Mouse (Mus musculus) adrenal gland, postnatal 10 days (tissue): ENCODE results near the gene Tmed2. TPM values are rescaled to one million over a fixed set of nuclear protein-coding genes. Genes with fewer than 3 reads are reported as not detected.
A peak's percentile ranks its signal among the peaks of the same experiment; 100 is the strongest.
"Not testable (repeated sequence)": the region's sequence is repeated elsewhere in the genome, so short reads cannot be mapped to it uniquely, and the experiment has no call there.

Experiments
- DNase-seq: peaks from one replicate; pipeline ENCODE4 v3.0.0; 2021; ENCODE audit warnings: mixed read lengths
- long read RNA-seq, 2 experiments: library from polyadenylated mRNA; stranded (forward); transcript quantifications; one replicate each; pipeline ENCODE4 v2.0.0; 2021
- total RNA-seq, 2 experiments: library from RNA; stranded (reverse); gene quantifications; 2 replicates each; pipeline ENCODE4 v1.2.3; 2021

Tmed2 gene
- 100 to 1,000 TPM; 212 to 221 TPM for total RNA-seq
- long read RNA-seq, experiment 1, transcript Tmed2-201 (4 exons, 2,074 nt), result major isoform, 343 of 387 reads
- long read RNA-seq, experiment 1, partial matches to known transcripts, result 7 of 387 reads
- long read RNA-seq, experiment 1, other reads (novel, unspliced or antisense), result 30 of 387 reads
- long read RNA-seq, experiment 2, transcript Tmed2-201 (4 exons, 2,074 nt), result major isoform, 265 of 282 reads
- long read RNA-seq, experiment 2, partial matches to known transcripts, result 9 of 282 reads
- long read RNA-seq, experiment 2, other reads (novel, unspliced or antisense), result 5 of 282 reads

DNA sequence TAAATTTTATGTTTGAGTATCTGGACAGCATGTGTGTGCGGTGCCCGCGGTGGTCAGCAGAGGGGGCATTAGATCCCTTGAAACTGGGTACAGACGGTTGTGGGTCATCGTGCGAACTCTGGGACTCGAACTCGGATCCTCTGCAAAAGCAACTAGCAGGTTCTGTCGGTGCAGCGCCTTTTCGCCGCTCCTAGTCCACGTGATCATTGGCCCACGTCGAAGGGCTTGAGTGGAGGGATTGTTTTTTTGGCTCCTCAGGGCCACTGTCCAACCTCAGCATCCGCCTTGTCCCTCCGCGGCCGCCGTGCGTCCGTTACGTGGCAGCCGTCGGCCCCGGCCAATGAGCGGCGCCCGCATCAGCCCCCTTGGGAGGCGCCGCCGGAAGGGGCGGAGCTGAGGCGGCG is at the start of gene Tmed2:
Gene Tmed2 (plus strand): TSS at position 313 of the 404 bp plus-strand sequence.
- peak; percentile 97 for DNase-seq

DNA sequence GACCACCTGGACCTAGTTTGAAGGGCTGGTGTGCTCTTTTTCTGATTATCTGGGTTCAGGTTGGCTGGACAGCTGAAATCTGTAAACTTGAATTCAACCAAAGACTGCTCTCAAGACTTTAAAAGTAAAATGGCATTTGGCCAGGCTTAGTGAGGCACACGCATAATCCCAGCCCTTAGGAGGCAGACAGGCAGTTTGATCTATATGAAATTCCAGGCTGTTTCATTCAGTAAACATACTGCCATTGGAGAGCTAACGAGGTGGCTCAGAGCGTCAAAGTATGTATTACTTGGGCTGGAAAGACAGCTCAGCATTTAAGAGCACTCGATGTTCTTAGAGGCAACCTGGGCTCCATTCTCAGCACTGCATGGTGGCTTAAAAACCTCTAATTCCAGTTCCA is 48.8 kb upstream of the Tmed2 start:
- no peak for DNase-seq

DNA sequence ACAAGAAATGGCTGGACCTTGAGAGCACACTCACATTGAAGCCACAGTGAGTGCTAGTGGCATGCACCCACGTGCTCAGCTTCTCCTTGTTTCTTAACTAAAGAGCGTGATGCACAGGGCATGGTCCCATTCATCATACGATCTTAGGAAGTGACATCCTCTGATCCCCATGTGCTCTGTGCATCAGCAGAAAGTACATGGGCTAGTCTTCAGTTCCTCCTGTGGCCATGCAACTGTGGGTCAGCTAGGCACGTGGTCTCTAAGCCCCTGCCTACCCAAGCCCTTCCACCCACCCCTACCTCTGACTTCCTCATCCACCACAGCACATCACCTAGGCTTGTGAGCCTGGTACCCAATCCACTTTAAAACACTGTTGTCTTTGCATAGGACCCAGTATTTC is 47.9 kb upstream of the Tmed2 start:
- DNase-seq, result no peak

DNA sequence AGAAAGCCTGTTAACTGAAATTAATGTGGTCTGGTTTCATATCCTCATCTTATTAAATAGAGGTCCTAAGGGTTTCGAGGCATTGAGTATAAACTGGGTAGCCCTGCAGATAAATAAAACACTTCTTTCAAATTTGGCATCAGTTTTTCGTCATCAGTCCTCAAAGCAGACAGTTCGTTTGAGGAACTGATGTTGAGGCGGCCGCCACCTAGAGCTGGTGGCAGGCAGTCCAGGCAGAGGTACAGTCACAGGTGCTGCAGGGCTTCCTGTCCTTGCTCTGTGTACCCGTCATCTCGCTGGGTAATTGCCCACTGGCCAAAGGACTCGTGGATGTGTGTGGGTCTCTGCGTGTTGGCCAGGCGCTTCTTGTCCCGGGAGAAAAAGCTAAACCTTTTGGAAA is 47.0 kb upstream of the Tmed2 start:
- DNase-seq, result no peak

DNA sequence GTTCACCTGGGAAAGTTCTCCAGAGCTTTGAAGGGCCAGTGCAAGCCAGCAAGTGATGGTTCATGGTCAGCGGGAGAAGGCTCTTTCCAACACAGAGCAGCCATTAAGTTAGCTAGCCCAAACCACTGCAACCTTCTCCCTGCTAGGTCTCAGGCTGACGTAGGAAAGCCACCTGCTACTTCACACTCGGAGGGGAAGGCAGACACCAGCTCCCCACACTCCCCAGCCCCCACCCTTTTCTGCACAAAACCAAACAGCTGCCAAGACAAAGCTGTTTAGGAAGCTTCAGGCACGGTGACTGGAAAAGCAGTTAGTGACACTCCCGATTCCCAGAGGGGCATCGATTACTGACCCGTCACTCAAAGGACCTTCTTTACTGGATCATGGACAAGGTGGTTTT is 44.9 kb upstream of the Tmed2 start:
- no peak for DNase-seq

DNA sequence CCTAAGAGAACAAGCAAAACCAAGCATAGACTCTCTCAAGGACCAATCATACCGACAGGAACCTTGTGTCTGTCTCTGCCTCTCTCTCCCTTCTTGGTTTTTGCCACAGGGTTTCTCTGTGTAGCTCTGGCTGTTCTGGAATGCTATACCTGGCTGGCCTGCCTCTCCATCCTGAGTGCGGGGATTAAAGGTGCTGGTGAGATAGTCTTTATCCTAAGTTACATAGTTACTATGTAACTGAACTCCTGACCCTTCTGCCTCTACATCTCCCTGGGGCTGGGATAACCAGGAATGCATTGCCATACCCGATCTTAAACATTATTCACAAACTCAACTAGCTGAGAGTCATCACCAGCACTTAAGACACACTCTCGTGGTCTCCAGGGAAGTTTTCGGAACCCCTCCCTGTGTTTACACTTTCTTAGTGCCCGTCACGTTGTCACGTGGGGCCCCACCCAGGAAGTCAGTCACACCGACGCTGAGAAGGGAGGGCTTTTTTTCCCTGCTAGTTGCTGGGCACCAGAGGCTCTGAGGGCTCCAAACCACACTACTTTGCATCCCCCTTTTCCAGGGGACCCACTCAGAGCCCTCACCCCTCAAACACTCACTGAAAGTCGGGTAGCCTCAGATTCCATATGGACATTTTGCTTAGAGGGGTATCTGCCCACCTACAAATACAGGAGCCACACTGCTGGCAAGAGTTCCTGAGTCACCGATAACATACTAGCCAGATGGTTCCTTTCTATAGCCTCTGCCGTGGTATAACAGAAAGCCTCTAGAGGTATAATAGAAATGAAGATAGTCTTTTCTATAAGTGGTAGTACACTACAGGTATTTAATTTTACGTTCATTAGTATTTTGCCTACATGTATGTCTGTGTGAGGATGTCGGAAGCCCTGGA is 43.6 kb upstream of the Tmed2 start:
- no peak for DNase-seq

DNA sequence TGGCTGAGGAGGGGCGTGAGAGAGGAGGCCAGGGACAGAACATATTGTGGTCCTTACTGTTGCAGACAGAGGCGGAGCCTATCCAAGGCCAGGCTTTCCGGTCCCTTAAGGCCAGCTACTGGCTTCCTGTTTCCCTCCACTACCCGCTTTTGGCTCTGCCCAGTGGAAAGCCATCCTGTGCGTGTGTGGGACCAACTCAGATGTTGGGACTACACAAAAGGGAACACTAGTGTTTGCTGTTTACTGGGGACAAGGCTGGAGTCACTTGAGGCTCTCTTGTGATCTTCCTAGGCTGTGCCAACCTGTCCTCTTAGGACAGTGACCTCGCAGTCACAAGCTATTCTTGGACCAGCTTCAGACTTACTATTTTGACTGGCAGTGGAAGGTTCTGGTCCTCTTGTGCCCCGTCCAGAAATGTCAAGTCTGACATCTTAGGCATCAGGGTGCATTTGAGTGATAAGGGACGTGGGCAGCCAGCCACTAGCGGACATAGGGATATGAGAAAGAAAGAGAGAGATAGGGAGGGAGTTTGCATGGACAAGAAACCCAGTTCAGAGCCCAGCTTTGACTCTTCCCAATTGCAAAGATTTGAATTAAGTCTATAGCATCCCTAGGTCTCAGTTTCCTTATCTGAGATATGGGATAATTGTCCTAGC is 42.1 kb upstream of the Tmed2 start:
- peak; percentile 65 for DNase-seq

DNA sequence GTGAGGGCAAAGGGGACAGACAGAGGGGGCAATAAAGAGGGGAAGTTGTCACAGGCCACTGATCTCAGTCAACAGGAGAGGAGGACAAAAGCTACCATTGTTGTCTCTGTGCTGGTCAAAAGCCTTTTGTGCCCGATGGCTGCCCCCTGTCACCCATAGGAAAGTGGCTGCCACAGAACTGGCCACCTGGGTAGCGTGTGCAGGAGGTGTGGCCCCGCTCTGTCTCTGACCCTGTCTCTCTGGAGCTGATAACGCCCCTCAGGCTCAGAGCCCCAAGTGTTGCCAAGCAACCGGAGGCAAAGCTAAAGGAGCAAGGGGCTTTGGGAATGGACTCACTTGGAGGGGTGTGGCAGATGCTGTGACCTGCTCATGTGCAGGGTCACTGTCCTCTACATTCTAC is 41.5 kb upstream of the Tmed2 start:
- no peak for DNase-seq

DNA sequence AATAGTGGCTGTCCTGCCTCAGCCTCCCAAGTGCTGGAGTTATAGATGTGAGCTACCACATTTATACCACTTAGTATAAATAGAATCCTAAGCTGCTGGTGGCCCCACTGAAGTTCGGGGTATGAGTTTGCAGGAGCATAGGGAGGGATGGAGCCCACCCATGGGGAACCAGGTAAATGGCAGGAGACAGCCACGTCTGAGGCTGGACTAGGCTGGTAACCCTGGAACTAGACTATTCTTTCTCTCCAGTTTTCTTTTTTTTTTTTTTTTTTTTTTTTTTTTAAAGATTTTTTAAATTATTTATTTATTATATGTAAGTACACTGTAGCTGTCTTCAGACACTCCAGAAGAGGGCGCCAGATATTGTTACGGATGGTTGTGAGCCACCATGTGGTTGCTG is 40.5 kb upstream of the Tmed2 start:
- not testable (repeated sequence) for DNase-seq

DNA sequence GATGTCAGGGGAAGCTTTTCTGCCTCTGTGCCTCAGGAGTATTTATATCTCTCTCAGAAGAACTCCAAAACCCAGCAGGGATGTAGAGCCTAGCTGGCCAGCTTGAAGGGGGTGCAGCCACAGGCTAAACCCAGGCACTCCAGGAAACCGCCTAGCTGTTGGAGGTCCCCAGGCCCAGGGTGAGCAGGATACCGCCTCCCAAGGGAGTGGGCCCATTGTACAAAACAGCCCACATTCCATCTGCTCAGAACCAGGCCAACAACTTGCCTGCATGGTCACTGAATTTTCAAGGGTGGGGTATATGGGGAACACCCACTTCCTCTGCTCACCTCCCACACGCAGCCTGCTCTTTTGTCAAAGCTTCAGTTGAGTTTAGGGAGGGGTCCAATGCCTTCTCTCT is 39.9 kb upstream of the Tmed2 start:
- DNase-seq, result no peak

DNA sequence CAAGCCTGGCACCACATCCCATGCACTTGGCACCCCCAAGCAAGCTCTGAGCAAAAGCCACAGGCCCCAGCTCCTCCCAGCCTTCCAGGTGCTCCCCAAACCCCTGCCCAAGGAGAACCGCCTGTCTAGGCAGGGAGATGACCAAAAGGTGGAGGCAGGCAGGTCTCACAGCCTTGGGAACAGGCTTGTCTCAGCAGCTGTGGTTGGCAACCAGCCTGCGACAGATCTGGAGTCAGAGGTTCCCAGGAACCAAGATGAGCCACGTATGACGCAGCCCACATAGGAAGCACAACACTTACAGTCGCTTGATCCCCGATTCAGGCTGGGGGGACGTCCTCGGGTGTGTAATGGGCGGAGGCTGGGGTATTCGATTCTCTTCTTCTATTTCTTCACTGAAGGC is 39.0 kb upstream of the Tmed2 start:
- DNase-seq, result no peak

DNA sequence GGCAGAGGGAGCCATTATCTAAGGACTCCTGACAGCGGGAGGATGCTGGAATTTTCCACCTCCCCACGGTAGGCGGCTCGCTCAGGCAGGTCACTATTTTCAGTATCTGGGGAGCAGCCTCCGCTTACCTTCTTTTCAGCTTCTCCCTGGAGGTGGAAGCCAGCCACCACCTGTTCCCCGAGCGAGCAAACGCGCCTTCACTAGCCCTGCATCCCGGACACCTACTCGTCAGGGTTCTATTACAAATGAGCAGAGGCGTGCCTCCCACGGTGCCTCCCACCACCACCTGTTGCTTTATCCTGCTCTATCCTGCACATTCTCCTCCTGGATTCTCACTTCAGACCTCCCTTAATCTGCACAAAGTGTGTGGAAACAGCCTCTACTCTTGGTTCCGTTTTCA is 36.8 kb upstream of the Tmed2 start:
- DNase-seq, result no peak

DNA sequence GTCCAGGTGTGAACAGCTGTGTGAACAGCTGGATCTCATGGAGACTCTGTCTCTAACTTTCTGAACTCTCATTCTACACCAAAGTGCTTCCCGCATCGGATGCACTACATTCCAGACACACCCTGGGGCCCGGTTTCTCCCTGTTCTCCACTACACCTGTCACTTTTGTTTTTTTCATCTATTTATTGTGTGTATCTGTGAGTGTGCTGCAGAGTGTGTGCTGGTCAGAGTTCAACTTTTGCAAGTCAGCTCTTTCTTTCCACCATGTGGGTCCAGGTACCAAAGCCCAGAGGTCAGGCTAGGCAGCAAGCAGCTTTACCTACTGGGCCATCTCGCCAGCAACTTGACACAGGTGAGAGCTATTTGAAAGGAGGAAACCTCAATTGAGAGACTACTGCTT is 35.3 kb upstream of the Tmed2 start:
- no peak for DNase-seq

DNA sequence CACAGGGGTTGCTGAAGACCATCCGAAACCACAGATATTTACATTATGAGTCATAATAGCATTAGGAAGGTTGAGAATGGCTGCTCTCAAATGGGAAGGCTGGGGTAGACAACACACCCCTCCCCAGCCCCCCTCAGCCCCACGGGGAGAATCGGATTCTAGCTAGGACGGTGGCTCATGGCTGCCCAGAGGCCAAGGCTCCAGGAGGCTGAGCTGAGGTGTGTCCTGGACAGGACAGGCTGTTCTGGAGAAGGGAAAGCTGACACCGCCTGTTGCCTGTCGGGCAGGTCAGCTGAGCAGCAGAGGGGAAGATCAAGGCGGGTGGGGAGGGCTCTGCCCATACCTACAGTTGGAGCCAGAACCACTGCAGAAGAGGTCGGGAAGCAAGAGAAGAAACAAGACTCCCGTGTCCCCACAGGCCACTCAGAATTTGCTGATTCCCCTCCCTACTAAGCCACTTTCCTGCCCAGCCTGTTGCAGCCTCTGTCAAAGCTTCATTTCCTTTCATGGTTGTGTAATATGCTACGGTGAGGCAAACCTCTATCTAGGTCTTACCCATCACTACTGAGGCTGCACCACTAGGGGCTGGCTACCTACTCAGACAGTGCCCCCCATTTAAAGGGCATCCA is 33.6 kb upstream of the Tmed2 start:
- DNase-seq, result no peak

DNA sequence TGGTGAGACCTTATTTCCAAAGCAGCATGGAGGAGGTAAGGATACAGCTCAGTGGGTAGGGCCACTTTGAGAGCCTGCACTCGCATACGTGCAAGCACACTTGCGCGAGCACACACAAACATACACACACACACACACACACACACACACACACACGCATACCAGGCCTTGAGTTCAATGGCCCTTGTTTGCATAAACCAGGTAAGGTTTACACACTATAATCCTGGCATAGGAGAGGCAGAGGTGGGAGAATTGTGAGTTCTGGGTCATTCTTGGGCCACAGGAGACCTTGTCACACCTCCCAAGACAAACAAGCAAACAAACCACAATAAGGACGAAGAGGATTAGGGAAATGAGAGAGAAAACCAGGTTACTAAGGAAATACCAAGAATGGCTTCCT is 31.3 kb upstream of the Tmed2 start:
- no peak for DNase-seq

DNA sequence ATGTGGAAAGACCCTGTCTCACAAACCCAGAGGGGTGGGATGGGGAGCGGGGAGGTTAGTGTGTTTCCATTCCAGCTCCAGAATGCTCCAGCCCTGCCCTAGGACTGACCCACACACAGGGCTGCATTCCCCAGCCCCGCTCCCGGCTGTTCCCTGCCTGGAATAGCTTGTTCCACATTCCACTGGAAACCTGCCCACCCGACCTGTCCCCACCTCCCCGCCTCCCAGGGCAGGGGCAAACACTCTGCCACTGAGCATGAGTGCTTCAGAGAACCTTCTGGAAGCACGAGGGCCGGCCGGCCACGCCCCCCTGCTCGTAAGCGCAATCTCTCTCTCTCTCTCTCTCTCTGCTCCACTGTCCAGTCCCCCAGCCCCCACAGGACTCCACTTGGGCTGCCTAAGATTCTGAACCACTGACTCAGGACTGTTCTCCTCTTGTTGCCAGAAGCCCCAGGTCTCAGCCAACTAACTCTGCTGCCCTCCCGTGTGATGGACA is 30.7 kb upstream of the Tmed2 start:
- no peak for DNase-seq

DNA sequence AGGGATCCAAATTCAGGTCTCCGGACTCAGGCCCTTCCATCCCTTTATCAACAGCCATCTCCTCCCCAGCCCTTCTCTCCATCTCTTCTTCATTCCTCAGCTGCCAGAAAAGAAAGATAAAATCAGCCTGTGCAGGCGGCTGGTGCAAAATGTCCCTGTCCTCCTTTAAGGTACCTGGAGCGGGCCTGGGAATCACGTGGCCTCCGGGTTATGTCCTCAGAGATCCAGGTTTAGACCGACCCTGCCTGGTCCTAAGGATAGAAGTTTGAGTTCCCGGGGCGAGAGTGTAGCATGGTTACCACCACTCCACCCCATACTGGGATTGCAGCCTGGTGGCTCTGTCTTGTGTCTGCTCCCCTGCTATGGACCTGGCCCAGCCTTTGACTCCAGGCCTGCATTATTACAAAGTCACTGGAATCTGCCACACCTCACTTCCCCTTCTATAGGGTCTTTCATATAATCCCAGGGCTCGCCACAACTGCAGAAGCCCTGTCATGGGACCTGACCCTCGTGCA is 29.9 kb upstream of the Tmed2 start:
- no peak for DNase-seq

DNA sequence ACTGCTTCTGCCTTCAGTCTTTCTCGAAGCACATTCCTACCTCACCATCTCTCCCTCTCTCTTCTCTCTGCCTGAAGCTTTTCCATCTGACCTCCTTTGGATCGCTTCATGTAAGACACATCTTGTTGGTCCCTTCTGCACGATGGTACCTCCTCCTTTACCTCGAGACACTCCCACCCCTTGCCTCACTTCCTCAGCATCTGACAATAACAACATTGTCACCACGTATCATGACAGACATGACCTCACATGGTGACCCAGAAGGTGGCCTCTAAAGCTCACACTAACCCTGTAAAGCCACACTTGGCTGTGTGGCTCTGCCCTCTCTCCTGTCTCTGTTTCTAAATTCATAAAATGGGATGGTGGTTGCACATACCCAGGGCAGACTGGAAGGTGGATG is 24.7 kb upstream of the Tmed2 start:
- no peak for DNase-seq

DNA sequence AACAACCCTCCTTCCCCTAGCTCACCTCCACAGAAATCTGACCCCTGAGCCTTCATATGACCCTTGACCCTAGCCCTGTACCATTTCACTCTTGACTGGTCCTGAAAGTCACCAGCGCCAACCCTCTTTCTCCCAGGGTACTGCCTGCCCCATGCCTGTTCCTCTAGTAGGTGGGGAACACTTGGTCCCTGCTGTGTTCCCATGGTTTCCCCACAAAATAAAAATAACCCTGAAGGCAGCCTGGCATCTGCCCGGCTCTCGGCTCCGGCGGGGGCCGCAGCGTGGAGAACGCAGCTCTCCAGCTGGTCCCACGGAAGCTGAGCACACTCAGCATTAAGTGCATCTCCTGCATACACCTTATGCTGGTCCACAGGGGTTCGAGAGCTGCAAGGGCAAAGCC is 21.8 kb upstream of the Tmed2 start:
- DNase-seq, result no peak

DNA sequence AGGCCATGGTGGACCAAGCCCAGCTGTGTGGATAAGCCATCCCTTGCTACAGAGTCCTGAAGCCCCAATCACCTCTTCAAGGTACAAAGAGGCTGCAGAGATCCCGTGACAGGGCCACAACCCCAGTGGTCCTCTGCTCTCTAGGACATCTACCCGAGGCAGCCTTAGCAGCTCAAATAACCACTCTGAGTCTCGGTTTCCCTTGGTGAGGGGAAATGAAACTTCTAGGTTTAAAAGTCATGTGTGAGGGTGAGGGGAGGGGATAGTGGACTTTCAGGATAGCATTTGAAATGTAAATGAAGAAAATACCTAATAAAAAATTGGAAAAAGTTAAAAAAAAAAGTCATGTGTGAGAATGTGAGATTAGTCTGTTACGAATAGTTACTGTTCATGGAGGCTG is 18.9 kb upstream of the Tmed2 start:
- no peak for DNase-seq

DNA sequence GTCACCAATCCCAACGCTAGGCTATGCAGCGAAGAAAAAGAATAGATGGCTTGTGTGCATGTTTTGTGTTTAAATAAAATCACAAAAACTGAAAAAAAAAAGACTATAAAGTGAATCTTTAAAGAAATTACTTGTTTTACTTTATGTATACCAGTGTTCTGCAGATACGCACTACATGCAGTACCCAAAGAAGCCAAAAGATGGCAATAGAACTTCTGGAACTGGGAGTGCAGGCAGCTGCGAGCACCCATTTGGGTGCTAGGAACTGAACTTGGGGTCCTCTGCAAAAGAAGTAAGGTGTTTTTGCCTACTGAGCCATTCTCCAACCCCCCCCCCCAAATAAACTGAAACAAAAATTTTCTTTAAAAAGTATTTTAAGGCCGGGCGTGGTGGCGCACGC is 17.5 kb upstream of the Tmed2 start:
- DNase-seq, result no peak

DNA sequence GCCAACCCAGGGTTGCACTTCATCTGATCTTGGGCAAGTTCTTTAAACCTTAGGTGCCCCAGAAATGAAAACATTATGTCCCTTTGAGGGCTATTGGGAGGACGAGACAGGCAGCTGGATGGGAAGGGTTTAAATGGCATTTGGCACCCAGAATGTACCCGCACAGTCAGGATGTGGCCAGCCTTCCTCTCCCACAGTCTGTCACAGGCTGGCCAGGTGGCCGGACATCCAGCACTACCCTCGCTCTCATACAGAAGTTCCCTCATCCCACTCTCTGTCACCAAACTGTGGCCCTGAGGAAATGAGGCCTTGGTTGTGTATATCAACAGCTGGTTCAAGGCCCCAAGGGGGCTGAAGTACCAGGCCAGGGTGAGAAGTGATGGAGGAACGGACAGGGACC is 15.6 kb upstream of the Tmed2 start:
- no peak for DNase-seq
